16 mouse cellular contexts compared by ENCODE assay signal in genomic region chr2:146324140-146324906, GRCm38 (mm10).
A peak's percentile ranks its signal among the peaks of the same experiment; 100 is the strongest.
DNase-seq lines count a peak whose midpoint lies in the region; ATAC-seq and TF ChIP-seq lines count a peak whose summit lies in the region.
"Had no signal": no experiment of that assay in that cellular context is flagged by ENCODE, and none has a peak within 500 bp of the region (broad histone marks: within the 10 kb centered on the region; RNA-seq: fewer than 3 reads in every experiment).

No protein-coding gene starts in this region.

- peak; percentile 81 for ATAC-seq in forebrain, embryonic 13.5 days
- peak; percentile 27; the same call in 1 of the 2 replicates for ATAC-seq in hindbrain, embryonic 14.5 days (ENCODE audit: low FRiP score)
- no peak for ATAC-seq in midbrain, embryonic 14.5 days (ENCODE audit: low FRiP score, low TSS enrichment)

- TF ChIP-seq CTCF in brain, embryonic 14.5 days (IDR thresholded peaks at IDR 0.05; ENCODE audit: borderline replicate concordance, extremely low read depth, insufficient read depth, insufficient read length), result no peak

- no peaks in the 10 kb centered on the region for H3K36me3 ChIP-seq in forebrain, embryonic 13.5 days (ENCODE audit: poor library complexity, severe bottlenecking)
- H3K36me3 ChIP-seq in hindbrain, embryonic 14.5 days (replicated peaks; ENCODE audit: control insufficient read depth, insufficient read depth), result no peaks in the 10 kb centered on the region
- no peaks in the 10 kb centered on the region for H3K36me3 ChIP-seq in midbrain, embryonic 14.5 days (ENCODE audit: control insufficient read depth, insufficient read depth, low read length)
- H3K36me3 ChIP-seq: heart, embryonic 10.5 days had no signal

- peak overlapping the region; percentile 29 for H3K4me2 ChIP-seq in forebrain, embryonic 13.5 days
- H3K4me2 ChIP-seq in hindbrain, embryonic 14.5 days (replicated peaks), result peak overlapping the region; percentile 34
- peak overlapping the region; percentile 23 for H3K4me2 ChIP-seq in midbrain, embryonic 14.5 days (ENCODE audit: low read length)

- no peaks in the 10 kb centered on the region for H3K9me3 ChIP-seq in forebrain, embryonic 13.5 days (replicated peaks)
- H3K9me3 ChIP-seq in hindbrain, embryonic 14.5 days (ENCODE audit: control insufficient read depth, low read length), result no peaks in the 10 kb centered on the region
- H3K9me3 ChIP-seq in midbrain, embryonic 14.5 days (ENCODE audit: control insufficient read depth, low read length), result no peaks in the 10 kb centered on the region
- H3K9me3 ChIP-seq: heart, embryonic 10.5 days had no signal

- H3K4me3 ChIP-seq in forebrain, embryonic 13.5 days, result no peak overlapping the region
- no peak overlapping the region for H3K4me3 ChIP-seq in hindbrain, embryonic 14.5 days (replicated peaks; ENCODE audit: low read length)
- H3K4me3 ChIP-seq in midbrain, embryonic 14.5 days (replicated peaks; ENCODE audit: low read depth, low read length), result no peak overlapping the region
- H3K4me3 ChIP-seq: heart, embryonic 10.5 days had no signal

- H3K4me1 ChIP-seq in forebrain, embryonic 13.5 days, result peaks cover 42% of the 10 kb centered on the region
- H3K4me1 ChIP-seq in hindbrain, embryonic 14.5 days (replicated peaks; ENCODE audit: control insufficient read depth, insufficient read depth, low read length), result peaks cover 17% of the 10 kb centered on the region
- peaks cover 27% of the 10 kb centered on the region for H3K4me1 ChIP-seq in midbrain, embryonic 14.5 days (ENCODE audit: control insufficient read depth, insufficient read depth, low read length)
- H3K4me1 ChIP-seq: heart, embryonic 10.5 days had no signal

- H3K9ac ChIP-seq in forebrain, embryonic 13.5 days, result peak overlapping the region; percentile 52; the same call in 1 of the 2 replicates
- H3K9ac ChIP-seq in hindbrain, embryonic 14.5 days, result peak overlapping the region; percentile 41
- H3K9ac ChIP-seq in midbrain, embryonic 14.5 days (replicated peaks; ENCODE audit: low read length), result peak overlapping the region; percentile 41

- no peaks in the 10 kb centered on the region for H3K27me3 ChIP-seq in forebrain, embryonic 13.5 days
- H3K27me3 ChIP-seq in hindbrain, embryonic 14.5 days (ENCODE audit: control insufficient read depth, insufficient read depth, low read length), result no peaks in the 10 kb centered on the region
- H3K27me3 ChIP-seq in midbrain, embryonic 14.5 days (ENCODE audit: control insufficient read depth, insufficient read depth, low read length), result no peaks in the 10 kb centered on the region

- TF ChIP-seq POLR2A in brain, embryonic 14.5 days (IDR thresholded peaks at IDR 0.05; ENCODE audit: borderline replicate concordance, extremely low read depth, insufficient read depth, insufficient read length, poor library complexity, severe bottlenecking), result no peak

- DNase-seq in brain, embryonic 14.5 days (ENCODE audit: low read depth), result peak; percentile 87
- no peak for DNase-seq in hindbrain, embryonic 14.5 days (ENCODE audit: low spot score)
- no peak for DNase-seq in midbrain, embryonic 14.5 days
- no peak for DNase-seq in testis, postnatal 14 days (ENCODE audit: low spot score)
- no peak for DNase-seq in urinary bladder, postnatal 36 days (ENCODE audit: low spot score in 2 of 2)
- DNase-seq in T-cell, adult 2 months (ENCODE audit: low spot score), result no peak
- no peak for DNase-seq in heart, postnatal 10 days
- DNase-seq: cerebellum, adult 18-20 months; gastrocnemius, postnatal 10 days; kidney, adult 2 months; liver; lung, adult 2 months; lung, postnatal 4 days; thymus, adult 18-20 months had no signal

- 21% methylated on average over 3 of the region's 3 CpGs for WGBS in forebrain, embryonic 13.5 days
- 46% methylated on average over 3 of the region's 3 CpGs for WGBS in hindbrain, embryonic 14.5 days
- WGBS in midbrain, embryonic 14.5 days, result 50% methylated on average over 3 of the region's 3 CpGs

- intact Hi-C loops in heart, postnatal 10 days (cut with DNase I), result no loop called here

- H3K27ac ChIP-seq in forebrain, embryonic 13.5 days, result peak overlapping the region; percentile 88
- H3K27ac ChIP-seq in hindbrain, embryonic 14.5 days, result peak overlapping the region; percentile 68
- H3K27ac ChIP-seq in midbrain, embryonic 14.5 days (replicated peaks; ENCODE audit: low read depth, low read length), result peak overlapping the region; percentile 78
- H3K27ac ChIP-seq: heart, embryonic 10.5 days had no signal
